Mouse (Mus musculus): ENCODE data around the gene Ptch2.

Gene Ptch2

GRCm38 (mm10) chr4:117127991-117128686, 32.3 kb downstream of the Ptch2 start:
- no peak for DNase-seq (ENCODE audit: extremely low spot score, low spot score)

DNA sequence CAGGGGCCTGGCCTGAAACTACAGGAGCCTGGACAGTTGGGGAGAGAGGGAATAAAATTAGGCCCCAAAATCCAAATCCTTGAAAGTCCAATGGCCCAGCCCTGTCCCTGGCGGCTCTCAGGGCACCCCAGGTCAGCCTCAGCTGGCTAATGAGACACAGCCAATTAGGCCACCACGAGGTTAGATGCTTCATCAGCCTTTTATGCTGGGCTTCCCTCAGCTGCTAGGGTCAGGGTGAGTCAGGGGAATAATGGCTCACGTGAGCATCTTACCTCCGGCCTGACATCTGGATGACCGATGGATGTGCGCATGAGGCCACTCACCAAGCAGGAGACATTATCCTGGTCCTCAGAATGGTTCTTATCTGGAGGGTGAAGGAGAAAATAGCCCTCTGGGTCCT, 34.9 kb downstream of the Ptch2 start:
- DNase-seq (ENCODE audit: extremely low spot score, low spot score), result no peak

GRCm38 (mm10) chr4:117131198-117131597, 35.3 kb downstream of the Ptch2 start:
- no peak for DNase-seq (ENCODE audit: extremely low spot score, low spot score)

DNA sequence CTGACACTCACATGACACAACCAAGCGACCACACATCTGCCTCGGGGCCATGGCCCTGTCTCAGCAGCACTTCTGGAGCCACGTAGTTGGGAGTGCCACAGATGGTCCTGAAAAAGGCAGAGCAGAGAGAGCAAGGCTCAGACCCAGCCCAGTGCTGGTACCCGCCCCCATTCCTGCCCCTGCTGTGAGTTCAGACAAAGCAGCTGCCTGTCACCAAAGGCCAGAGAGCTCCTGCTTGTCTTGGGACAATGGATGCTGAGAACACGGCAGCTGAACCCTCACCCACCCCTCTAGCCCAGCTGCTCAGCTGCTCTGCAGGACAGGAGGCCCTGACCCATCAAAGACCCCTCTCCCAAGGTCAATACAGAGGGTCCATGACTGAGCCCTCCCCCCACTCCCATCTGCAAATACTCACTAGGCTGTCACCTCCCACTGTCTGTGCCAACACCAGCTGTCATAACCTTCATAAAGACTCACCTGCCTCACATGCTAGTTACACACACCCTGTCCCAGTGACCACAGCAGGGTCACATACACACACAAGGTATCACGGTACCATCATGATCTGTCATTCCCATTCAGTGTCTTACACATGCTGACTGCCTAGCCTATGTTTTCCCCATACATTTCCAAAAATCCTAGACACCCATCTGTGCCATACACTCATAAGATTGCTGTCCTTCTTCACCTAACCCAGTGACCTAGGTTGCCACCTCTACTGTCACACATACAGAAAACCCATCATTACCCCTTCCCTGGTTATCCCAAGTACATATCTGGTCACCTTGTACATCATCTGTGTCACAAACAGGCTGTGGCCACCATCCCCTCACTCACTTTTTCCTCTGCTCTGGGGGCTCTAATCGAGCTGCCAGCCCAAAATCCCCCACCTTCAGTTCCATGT, 36.3 kb downstream of the Ptch2 start:
- peak; percentile 79 for DNase-seq (ENCODE audit: extremely low spot score, low spot score)

DNA sequence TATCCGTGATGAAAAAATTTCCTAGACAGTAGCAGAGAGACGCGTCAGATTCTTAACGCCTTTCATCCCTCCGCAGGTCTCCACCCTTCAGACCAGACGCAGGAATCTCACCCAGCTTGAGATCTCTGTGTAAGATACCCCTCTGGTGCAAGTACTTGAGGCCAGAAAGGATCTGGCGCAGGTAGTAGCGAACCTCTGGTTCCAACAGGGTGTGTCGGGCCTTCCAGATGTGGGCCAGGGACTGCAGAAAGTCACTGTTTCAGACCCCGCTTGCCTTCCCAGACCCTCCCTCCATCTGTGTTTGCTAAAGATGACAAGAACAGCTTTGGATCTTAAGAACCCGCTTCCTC, 36.9 kb downstream of the Ptch2 start:
- DNase-seq (ENCODE audit: extremely low spot score, low spot score), result no peak

DNA sequence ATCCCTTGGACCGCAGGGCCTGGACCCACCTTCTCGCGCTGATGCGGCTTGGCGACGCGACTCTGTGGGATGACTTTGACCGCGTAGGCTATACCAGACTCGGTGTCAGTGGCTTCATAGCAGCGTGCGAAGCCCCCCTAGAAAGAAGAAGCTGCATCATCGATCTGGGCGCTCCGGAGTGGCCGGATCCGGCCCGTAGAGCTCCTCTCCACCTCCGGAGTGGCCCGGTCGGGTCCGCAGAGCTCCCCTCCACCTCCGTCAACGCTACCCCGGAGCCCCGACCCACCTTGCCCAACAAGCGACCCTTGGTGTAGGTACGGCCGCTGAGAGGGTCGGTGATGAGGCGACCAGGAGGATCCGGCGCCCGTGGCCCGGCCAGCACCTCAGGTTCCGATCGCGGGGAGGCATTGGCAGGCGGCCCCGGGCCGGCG, 37.5 kb downstream of the Ptch2 start:
- peak; percentile 73 for DNase-seq (ENCODE audit: extremely low spot score, low spot score)

DNA sequence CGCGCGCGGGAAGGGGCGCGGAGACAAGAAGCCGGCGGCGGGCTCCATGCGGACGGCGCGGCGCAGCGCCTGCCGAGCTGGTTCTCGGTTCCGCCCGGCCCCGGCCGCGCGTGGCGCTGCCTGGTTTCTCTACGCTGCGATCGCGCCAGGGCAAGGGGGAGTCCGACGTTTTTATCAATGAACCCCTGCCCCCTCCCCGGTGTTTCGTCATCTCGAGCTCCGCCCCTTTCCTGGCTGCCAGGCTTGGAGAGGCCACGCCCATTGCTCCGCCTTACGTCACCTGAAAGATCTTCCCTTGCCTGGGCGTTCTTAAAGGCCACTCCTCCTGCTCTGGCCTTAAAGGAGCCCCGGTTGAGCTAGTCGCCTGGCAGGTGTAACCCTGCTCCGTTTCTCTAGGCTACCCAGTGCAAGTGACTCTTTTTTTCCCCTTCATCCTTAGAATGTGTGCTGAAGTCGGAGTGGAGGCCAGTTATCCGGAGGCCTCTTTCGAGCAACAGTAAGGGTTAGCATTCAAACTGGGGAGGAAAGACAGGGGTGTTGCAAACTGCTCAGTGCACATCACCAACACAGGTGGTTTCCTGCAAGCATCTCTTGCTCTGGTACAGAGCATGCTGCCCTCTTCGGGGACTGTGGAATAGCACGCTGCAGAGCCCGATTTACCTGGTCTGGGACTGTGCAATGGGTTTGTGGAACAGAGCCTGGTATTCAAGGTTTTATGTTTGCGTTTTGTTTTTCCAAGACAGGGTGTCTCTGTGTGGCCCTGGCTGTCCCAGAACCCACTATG, 38.1 kb downstream of the Ptch2 start, which contains the start of gene Plk3:
Gene Plk3 (minus strand): TSS at position 147 of the 784 bp plus-strand sequence.
- peak; percentile 96 for DNase-seq (ENCODE audit: extremely low spot score, low spot score)

- no peak for DNase-seq (ENCODE audit: extremely low spot score, low spot score)
Observed at GRCm38 (mm10) chr4:117134601-117134995, 38.7 kb downstream of the Ptch2 start.

- DNase-seq (ENCODE audit: extremely low spot score, low spot score), result no peak
Observed at GRCm38 (mm10) chr4:117136034-117136433, 40.2 kb downstream of the Ptch2 start.

DNA sequence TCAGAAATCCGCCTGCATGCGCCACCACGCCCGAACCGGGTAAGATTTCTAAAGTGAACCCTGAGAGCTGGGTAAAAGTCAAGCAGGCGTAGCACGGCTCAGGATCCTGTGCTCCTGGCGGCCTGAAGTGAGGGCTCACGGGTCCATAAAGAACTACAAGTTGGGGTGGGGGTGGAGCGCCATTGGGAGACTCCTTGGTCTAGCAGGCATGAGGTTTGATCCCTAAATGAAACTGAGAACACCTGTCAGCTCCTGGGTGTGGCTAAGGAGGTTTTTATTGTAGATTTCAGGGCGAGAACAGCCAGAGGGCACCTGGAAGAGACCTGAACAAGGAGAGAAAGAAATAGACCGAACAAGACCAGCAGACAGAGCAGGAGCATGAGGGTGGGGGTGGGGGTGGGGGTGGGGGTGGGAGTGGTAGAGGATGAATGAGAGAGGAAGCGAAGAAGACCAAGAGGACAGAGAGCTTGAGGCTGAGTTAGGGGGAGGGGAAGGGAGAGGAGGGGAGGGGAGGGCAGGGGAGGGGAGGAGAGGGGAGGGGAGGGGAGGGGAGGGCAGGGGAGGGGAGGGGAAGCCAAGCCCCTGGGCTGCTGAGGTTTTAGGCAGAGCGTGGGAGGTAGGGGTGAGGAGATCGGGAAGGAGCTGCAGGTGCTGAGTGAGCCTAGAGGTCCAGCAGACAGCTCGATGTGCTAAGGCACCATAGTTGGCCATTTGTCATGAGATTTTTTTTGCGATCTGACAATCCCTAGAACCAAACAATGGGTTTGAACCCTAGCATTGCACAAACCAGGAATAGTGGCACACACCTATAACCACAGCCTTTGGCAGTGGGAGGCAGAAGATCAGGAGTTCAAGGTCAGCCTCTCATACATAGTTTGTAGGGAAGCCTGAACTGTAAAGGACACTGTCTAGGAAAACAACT, 42.7 kb downstream of the Ptch2 start:
- DNase-seq (ENCODE audit: extremely low spot score, low spot score), result no peak

DNA sequence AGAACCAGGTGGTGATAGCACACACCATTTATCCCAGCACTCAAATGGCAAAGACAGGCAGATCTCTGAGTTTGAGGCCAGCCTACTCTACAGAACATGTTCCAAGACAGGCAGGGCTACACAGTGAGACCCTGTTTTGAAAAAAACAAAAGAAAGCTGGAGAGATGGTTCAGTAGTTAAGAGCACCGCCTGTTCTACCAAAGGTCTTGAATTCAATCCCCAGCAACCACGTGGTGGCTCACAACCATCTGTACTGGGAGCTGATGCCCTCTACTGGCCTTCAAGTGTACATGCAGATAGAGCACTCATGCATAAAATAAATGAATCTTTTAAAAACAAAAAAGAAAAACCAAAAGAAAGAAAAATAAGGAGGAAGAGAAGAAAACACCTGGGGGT, 43.3 kb downstream of the Ptch2 start:
- no peak for DNase-seq (ENCODE audit: extremely low spot score, low spot score)

GRCm38 (mm10) chr4:117140613-117141012, 44.7 kb downstream of the Ptch2 start:
- DNase-seq (ENCODE audit: extremely low spot score, low spot score), result no peak

DNA sequence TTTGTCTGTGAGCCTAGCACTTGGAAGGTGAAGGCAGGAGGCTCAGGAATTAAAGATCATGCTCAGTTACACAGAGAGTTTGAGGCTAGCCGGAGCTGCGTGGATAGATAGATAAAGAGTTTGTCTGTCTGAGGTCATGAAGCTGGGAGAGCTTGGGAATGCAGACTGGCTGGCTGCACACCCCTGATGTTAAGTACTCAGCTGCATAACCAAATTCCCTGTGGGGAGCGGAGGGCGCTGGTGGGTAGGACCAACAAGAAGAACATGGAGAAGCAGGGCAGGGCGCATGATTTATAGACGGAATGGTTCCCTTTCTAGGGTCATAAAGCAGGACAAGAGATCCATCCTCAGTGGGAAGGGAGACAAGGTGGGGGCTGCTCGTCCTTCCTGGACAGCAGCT, 47.1 kb downstream of the Ptch2 start:
- DNase-seq (ENCODE audit: extremely low spot score, low spot score), result no peak

GRCm38 (mm10) chr4:117145248-117145647, 49.4 kb downstream of the Ptch2 start:
- DNase-seq (ENCODE audit: extremely low spot score, low spot score), result no peak

DNA sequence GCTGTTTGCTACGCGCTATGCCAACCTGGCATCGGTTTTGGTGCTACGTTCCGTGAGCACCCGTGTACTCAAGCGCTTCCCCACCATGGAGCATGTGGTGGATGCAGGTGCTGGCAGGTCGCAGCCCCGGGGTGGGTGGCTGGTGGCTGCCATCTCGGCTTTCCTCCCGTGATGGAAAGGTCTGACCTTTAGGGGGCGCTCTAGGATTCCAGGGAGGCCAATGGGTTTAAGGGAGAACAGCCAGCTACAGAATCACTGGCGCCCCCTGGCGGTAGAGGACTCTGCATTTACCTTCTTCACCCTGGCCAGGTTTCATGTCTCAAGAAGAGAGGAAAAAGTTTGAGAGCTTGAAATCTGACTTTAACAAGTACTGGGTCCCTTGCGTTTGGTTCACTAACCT, 50.3 kb downstream of the Ptch2 start:
- peak; percentile 86 for DNase-seq (ENCODE audit: extremely low spot score, low spot score)

GRCm38 (mm10) chr4:117148047-117148713, 52.3 kb downstream of the Ptch2 start:
- DNase-seq (ENCODE audit: extremely low spot score, low spot score), result no peak

GRCm38 (mm10) chr4:117148815-117149214, 52.9 kb downstream of the Ptch2 start:
- DNase-seq (ENCODE audit: extremely low spot score, low spot score), result no peak

GRCm38 (mm10) chr4:117149291-117150211, 53.7 kb downstream of the Ptch2 start:
- peak; percentile 39 for DNase-seq (ENCODE audit: extremely low spot score, low spot score)

DNA sequence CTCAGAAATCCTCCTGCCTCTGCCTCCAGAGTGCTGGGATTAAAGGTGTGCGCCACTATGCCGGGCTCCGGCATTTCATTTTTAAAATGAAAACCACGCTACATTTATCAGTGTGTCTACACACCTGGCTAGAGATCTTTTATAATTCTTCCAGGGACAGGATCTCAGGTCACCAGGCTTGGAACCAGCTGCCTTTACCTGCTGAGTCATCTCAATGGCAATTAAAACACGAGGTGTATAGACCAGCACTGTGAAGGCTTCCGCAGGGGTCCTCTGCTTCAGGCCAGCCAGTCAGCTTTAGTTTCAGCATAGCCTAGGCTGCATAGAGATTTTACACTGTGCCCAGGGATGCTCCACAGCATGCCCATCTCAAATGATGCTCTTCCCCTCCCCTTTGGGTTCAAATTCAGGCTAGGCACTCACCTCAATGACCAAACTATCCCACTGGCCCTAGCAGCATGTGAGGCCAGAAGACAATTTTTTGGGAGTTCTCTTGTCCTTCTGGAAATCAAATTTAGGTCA, 54.4 kb downstream of the Ptch2 start:
- DNase-seq (ENCODE audit: extremely low spot score, low spot score), result no peak

Data from neural tube, embryonic 10.5 days (tissue).